Mouse (Mus musculus): ENCODE measurements around the gene Gm19345. TPM values are rescaled to one million over a fixed set of nuclear protein-coding genes. Genes with fewer than 3 reads are reported as not detected.

Gm19345 gene
- polyA plus RNA-seq, 1 experiment from 2014 or later: not detected

- Histone ChIP-seq H3K27me3 (peaks cover 8% of the 10 kb centered on the region), H3K4me1 (peaks cover 51% of the 10 kb centered on the region), H3K27ac (peak overlapping the region; percentile 92; the same call in 1 of the 2 replicates), H3K36me3 (no peaks in the 10 kb centered on the region), H3K9me3 (no peaks in the 10 kb centered on the region), H3K9ac (no peak overlapping the region), H3K4me2 (no peak overlapping the region), H3K4me3 (no peak overlapping the region)
- 62% methylated on average over 5 of the region's 5 CpGs for WGBS
- no peak for ATAC-seq (ENCODE audit: borderline replicate concordance, extremely low read depth, low FRiP score, low TSS enrichment)
Measured at GRCm38 (mm10) chr7:19818440-19818839, 33.4 kb upstream of the Gm19345 start.

- Histone ChIP-seq H3K27me3 (peaks cover 8% of the 10 kb centered on the region), H3K36me3 (no peaks in the 10 kb centered on the region), H3K4me3 (no peak overlapping the region), H3K4me1 (peaks cover 55% of the 10 kb centered on the region), H3K9ac (no peak overlapping the region), H3K9me3 (no peaks in the 10 kb centered on the region), H3K4me2 (no peak overlapping the region), H3K27ac (no peak overlapping the region)
- ATAC-seq (ENCODE audit: borderline replicate concordance, extremely low read depth, low FRiP score, low TSS enrichment): no peak
- 78% methylated on average over 7 of the region's 7 CpGs for WGBS
Measured at GRCm38 (mm10) chr7:19818875-19819274, 32.9 kb upstream of the Gm19345 start.

- H3K9ac ChIP-seq: no peak overlapping the region
- WGBS: 73% methylated on average over 3 of the region's 3 CpGs
- H3K9me3 ChIP-seq: no peaks in the 10 kb centered on the region
- peaks cover 8% of the 10 kb centered on the region for H3K27me3 ChIP-seq
- H3K4me2 ChIP-seq: no peak overlapping the region
- peaks cover 62% of the 10 kb centered on the region for H3K4me1 ChIP-seq
- H3K27ac ChIP-seq: no peak overlapping the region
- H3K4me3 ChIP-seq: no peak overlapping the region
- H3K36me3 ChIP-seq: no peaks in the 10 kb centered on the region
- no peak for ATAC-seq (ENCODE audit: borderline replicate concordance, extremely low read depth, low FRiP score, low TSS enrichment)
Measured at GRCm38 (mm10) chr7:19820347-19821048, 31.3 kb upstream of the Gm19345 start.

- WGBS: 77% methylated on average over 7 of the region's 7 CpGs
- ATAC-seq (ENCODE audit: borderline replicate concordance, extremely low read depth, low FRiP score, low TSS enrichment): no peak
- H3K4me3 ChIP-seq: no peak overlapping the region
- no peak overlapping the region for H3K27ac ChIP-seq
- no peaks in the 10 kb centered on the region for H3K9me3 ChIP-seq
- peak overlapping the region; percentile 95 for H3K4me2 ChIP-seq
- H3K9ac ChIP-seq: no peak overlapping the region
- H3K36me3 ChIP-seq: no peaks in the 10 kb centered on the region
- H3K4me1 ChIP-seq: peaks cover 52% of the 10 kb centered on the region
- peaks cover 8% of the 10 kb centered on the region for H3K27me3 ChIP-seq
Measured at GRCm38 (mm10) chr7:19821633-19822032, 30.2 kb upstream of the Gm19345 start.

- Histone ChIP-seq H3K36me3 (no peaks in the 10 kb centered on the region), H3K4me3 (peak overlapping the region; percentile 52), H3K9me3 (no peaks in the 10 kb centered on the region), H3K27me3 (peaks cover 8% of the 10 kb centered on the region), H3K4me1 (peaks cover 50% of the 10 kb centered on the region), H3K27ac (no peak overlapping the region), H3K9ac (peak overlapping the region; percentile 53), H3K4me2 (peak overlapping the region; percentile 95)
- ATAC-seq (ENCODE audit: borderline replicate concordance, extremely low read depth, low FRiP score, low TSS enrichment): no peak
- WGBS: 6% methylated on average over 20 of the region's 20 CpGs
Measured at GRCm38 (mm10) chr7:19822193-19822592, 29.6 kb upstream of the Gm19345 start.

GRCm38 (mm10) chr7:19822604-19823058 lies 29.2 kb upstream of the Gm19345 start, which contains the start of gene Bcl3:
Gene Bcl3, minus strand, starts transcription at chr7:19822770.
- peak; percentile 16; the same call in 1 of the 2 replicates for ATAC-seq (ENCODE audit: borderline replicate concordance, extremely low read depth, low FRiP score, low TSS enrichment)
- peak within 1 kb of the TSS; percentile 53 for H3K9ac ChIP-seq
- H3K4me2 ChIP-seq: peak within 1 kb of the TSS; percentile 95
- H3K4me3 ChIP-seq: peak within 1 kb of the TSS; percentile 52
- WGBS: under 1% methylated on average over 33 of the region's 42 CpGs
- H3K27ac ChIP-seq: peak within 1 kb of the TSS; percentile 74
- peaks cover 46% of the 10 kb centered on the region for H3K4me1 ChIP-seq
- H3K36me3 ChIP-seq: no peaks in the 10 kb centered on the region
- H3K9me3 ChIP-seq: no peaks in the 10 kb centered on the region
- H3K27me3 ChIP-seq: peaks cover 8% of the 10 kb centered on the region

- Histone ChIP-seq H3K27me3 (peaks cover 8% of the 10 kb centered on the region), H3K9ac (no peak overlapping the region), H3K27ac (peak overlapping the region; percentile 74), H3K4me2 (peak overlapping the region; percentile 25; the same call in 1 of the 2 replicates), H3K36me3 (no peaks in the 10 kb centered on the region), H3K9me3 (no peaks in the 10 kb centered on the region), H3K4me1 (peaks cover 37% of the 10 kb centered on the region), H3K4me3 (no peak overlapping the region)
- 23% methylated on average over 16 of the region's 16 CpGs for WGBS
- ATAC-seq (ENCODE audit: borderline replicate concordance, extremely low read depth, low FRiP score, low TSS enrichment): peak; percentile 36
Measured at GRCm38 (mm10) chr7:19823256-19824181, 28.3 kb upstream of the Gm19345 start.

GRCm38 (mm10) chr7:19824182-19824973 lies 27.4 kb upstream of the Gm19345 start:
- Histone ChIP-seq H3K4me3 (no peak overlapping the region), H3K36me3 (no peaks in the 10 kb centered on the region), H3K9me3 (no peaks in the 10 kb centered on the region), H3K4me1 (peaks cover 31% of the 10 kb centered on the region), H3K27ac (peak overlapping the region; percentile 74), H3K27me3 (peaks cover 8% of the 10 kb centered on the region), H3K9ac (no peak overlapping the region), H3K4me2 (peak overlapping the region; percentile 25; the same call in 1 of the 2 replicates)
- 21% methylated on average over 26 of the region's 26 CpGs for WGBS
- ATAC-seq (ENCODE audit: borderline replicate concordance, extremely low read depth, low FRiP score, low TSS enrichment): peak; percentile 88

GRCm38 (mm10) chr7:19826756-19827155 lies 25.0 kb upstream of the Gm19345 start:
- 51% methylated on average over 6 of the region's 6 CpGs for WGBS
- H3K9ac ChIP-seq: 0 out of 2 replicates have a peak overlapping the region, but pooled peaks have one; percentile 8
- peaks cover 47% of the 10 kb centered on the region for H3K4me1 ChIP-seq
- H3K36me3 ChIP-seq: no peaks in the 10 kb centered on the region
- H3K27me3 ChIP-seq: peaks cover 6% of the 10 kb centered on the region
- no peak overlapping the region for H3K4me2 ChIP-seq
- no peaks in the 10 kb centered on the region for H3K9me3 ChIP-seq
- H3K4me3 ChIP-seq: no peak overlapping the region
- no peak overlapping the region for H3K27ac ChIP-seq
- no peak for ATAC-seq (ENCODE audit: borderline replicate concordance, extremely low read depth, low FRiP score, low TSS enrichment)

GRCm38 (mm10) chr7:19829694-19830093 lies 22.1 kb upstream of the Gm19345 start:
- Histone ChIP-seq H3K9me3 (no peaks in the 10 kb centered on the region), H3K4me1 (peaks cover 23% of the 10 kb centered on the region), H3K4me2 (no peak overlapping the region), H3K4me3 (no peak overlapping the region), H3K9ac (no peak overlapping the region), H3K27ac (no peak overlapping the region), H3K27me3 (no peaks in the 10 kb centered on the region), H3K36me3 (no peaks in the 10 kb centered on the region)
- 67% methylated on average over 3 of the region's 3 CpGs for WGBS
- ATAC-seq (ENCODE audit: borderline replicate concordance, extremely low read depth, low FRiP score, low TSS enrichment): no peak

- Histone ChIP-seq H3K36me3 (no peaks in the 10 kb centered on the region), H3K9me3 (no peaks in the 10 kb centered on the region), H3K9ac (no peak overlapping the region), H3K4me3 (no peak overlapping the region), H3K27me3 (no peaks in the 10 kb centered on the region), H3K4me2 (peak overlapping the region; percentile 31), H3K4me1 (peaks cover 21% of the 10 kb centered on the region), H3K27ac (no peak overlapping the region)
- WGBS: 11% methylated on average over 13 of the region's 13 CpGs
- ATAC-seq (ENCODE audit: borderline replicate concordance, extremely low read depth, low FRiP score, low TSS enrichment): peak; percentile 66
Measured at GRCm38 (mm10) chr7:19830682-19831156, 21.1 kb upstream of the Gm19345 start.
